Mouse (Mus musculus) heart, postnatal 14 days (tissue): Measurements from ENCODE around the gene Fgf6. TPM values are rescaled to one million over a fixed set of nuclear protein-coding genes. Genes with fewer than 3 reads are reported as not detected.

ENCODE experiments used
- DNase-seq, 2 experiments: peaks; one replicate each; pipeline ENCODE4 v3.0.0; 2021 to 2022
- intact Hi-C: fragments of 180-260 bp; cut with DNase I; formaldehyde crosslinking; loops from one replicate; pipeline ENCODE4 v1.15.1; 2025
- long read RNA-seq, 2 experiments: library from polyadenylated mRNA; stranded (forward); transcript quantifications; one replicate each; pipeline ENCODE4 v2.0.0; 2021
- total RNA-seq, 2 experiments: library from RNA; stranded (reverse); gene quantifications; 2 replicates each; pipeline ENCODE4 v1.2.3; 2021

The Fgf6 gene
- total RNA-seq, result under 1 TPM; 0.05 to 0.12 TPM
- long read RNA-seq, experiment 1, result 0 reads
- long read RNA-seq, experiment 2, result 0 reads

DNA sequence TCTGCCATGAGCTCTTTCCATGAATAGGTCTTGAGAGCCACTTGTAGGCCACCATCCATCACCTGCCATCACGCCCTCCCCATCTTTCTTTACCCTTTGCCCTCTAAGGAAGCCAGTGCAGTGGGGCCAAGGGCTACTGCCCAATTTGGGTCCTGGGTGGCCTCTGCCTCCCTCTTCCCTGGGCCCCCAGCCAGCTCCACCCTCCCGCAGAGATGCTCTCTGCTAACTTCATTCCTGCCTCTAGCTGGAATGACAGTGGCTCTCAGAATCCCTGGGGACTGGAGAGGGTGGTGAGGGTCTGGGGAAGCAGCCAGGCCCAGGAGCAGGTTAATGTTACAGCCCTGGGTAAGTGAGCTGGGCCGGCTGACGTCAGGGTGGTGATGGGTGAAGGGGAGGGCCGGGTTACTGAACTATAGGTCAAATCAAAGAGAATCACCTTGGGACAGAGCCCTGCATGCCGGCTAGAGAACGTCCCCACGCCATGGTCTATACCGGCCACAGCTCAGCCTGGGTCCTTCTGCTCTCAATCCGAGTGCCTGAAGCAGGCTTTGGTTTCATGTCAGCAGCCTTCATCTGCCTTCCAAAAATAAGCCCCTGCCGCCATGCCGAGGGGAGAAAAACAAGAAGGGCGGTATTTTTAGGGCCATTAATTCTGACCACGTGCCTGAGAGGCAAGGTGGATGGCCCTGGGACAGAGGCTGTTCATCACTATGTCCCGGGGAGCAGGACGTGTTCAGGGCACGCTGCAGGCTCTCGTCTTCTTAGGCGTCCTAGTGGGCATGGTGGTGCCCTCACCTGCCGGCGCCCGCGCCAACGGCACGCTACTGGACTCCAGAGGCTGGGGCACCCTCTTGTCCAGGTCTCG lies at the start of gene Fgf6:
Gene Fgf6, plus strand, starts transcription at position 681 of the 865 bp plus-strand sequence.
- intact Hi-C loops, result no loop called here
- DNase-seq, result no peak

DNA sequence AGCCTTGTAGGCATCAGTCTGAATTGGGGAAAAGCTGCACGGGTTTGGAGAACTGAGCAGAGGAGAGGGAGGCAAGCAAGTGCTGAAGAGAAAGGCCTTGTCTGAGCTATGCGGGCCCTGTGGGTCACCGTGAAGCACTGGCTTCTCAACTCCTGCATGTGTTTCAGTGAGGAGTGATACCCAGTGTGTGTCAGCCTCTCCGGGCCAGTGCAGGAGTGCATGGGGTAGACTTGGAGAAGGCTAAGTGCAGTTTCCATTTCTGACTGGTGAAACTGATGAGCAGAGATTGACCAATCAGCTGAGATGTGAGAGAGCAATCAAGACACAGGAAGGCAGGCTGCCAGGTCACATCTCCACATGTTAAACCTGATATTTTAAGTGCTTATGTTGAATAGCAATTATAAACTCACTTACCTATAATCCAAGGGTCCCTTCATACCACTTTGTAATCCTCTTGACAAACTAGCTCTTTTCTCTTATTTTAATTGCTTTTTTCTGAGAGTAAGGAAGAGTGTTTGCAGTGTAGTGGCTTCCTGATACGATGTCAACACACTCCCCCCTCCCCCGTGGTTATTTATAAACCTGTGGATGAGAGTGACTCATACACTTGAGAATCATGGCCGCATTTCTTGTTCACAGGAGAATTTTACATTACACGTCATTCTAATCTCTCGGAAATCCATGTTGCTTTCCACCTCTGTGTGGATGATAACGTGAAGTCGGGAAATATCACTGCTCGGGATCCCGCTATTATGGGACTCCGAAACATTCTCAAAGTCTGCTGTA lies 49.0 kb upstream of the Fgf6 start:
- intact Hi-C loops, result no loop called here

GRCm38 (mm10) chr6:126981539-126982234 lies 33.7 kb upstream of the Fgf6 start:
- intact Hi-C loops, result no loop called here

More for the DNA sequence above, 49.0 kb upstream of the Fgf6 start:
- DNase-seq, result peak in 1 of 2 experiments; percentile 11

DNA sequence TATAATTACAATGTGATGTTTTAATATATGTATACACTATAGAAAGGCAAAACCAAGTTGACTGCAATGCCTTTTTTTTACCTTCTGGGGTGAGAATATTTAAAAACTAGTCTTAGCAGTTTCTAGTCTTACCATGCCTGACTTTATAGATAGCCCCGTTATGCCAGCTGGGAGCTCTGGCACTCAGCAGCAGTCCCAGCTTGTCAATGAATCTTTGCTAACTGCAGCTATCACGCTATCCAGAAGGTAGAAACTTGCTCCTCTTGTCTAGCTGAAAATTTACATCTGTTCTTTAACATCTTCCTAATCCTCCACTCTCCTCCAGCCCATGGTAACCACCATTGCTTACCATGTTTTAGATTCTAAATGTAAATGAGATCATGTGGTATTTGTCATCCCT lies 21.7 kb upstream of the Fgf6 start:
- intact Hi-C loops, result no loop called here
- no peak for DNase-seq

More at GRCm38 (mm10) chr6:126981539-126982234, 33.7 kb upstream of the Fgf6 start:
- peak in 1 of 2 experiments; percentile 10 for DNase-seq

DNA sequence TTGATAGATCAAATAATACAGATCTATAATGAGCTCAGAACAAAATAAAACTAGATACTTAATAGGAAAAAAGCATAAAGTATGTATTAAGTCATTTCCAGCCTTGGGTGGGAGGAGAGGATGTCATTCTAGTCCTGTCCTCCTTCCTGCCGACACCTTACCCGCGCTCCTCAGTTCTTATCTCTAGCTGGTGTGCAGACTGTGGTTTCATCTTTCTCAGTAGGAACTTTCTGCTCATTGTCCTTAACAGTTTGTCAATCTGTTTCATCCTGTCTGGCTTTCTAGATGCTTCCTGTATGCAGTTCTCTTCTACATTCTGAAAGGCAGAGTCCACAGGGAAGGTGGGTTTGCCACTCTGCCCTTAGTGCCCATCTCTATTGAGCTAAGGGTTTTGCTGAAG lies 19.9 kb upstream of the Fgf6 start:
- intact Hi-C loops, result no loop called here
- no peak for DNase-seq

- DNase-seq, result no peak
- intact Hi-C loops, result no loop called here
Measured at GRCm38 (mm10) chr6:126996399-126996798, 19.0 kb upstream of the Fgf6 start.

GRCm38 (mm10) chr6:127005646-127006045 lies 9.7 kb upstream of the Fgf6 start:
- no peak for DNase-seq
- intact Hi-C loops, result no loop called here

DNA sequence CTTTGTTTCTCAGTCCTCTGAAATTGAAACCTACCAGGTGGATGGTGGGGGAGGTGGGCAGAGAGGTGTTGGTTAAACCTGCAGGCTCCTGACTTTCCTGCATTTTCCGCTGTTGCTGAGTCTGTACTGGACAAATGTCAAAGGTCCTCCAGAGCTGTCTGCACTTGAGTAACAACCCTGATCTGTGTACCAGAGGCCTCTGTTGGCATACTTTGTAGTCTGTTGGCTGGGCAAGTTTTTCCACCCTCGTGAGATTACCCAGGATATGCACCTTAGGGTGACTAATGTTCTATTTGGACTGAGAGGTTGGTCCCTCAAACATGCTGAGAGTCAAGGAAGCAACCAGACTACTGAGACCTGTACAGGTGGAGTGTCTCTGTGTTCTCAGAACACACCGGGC lies 8.8 kb upstream of the Fgf6 start:
- peak in 1 of 2 experiments; percentile 6 for DNase-seq
- intact Hi-C loops, result no loop called here

DNA sequence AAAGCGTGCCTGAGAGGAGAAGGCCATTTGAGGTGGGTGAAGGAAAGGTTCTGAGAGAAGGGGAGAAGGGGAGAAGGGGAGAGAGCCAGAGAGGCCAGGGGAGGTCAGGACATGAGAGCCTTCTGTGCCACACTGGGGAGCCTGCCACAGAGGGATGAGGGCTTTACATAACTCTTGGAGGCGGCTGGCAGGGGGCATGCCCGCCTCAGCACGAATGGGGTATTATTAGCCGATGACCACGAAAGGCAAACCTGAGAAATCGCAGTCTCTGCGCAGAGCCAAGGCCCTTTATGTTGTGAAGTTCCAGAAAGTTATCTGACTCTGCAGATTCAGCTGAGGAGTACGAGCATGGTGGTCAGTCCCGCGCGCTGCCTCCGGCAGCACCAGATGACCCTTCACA lies 5.4 kb upstream of the Fgf6 start:
- intact Hi-C loops, result no loop called here
- DNase-seq, result no peak

- intact Hi-C loops, result no loop called here
- no peak for DNase-seq
Measured at GRCm38 (mm10) chr6:127011947-127012535, 3.3 kb upstream of the Fgf6 start.

GRCm38 (mm10) chr6:127019254-127019653 lies 3.9 kb downstream of the Fgf6 start:
- DNase-seq, result no peak
- intact Hi-C loops, result no loop called here

- intact Hi-C loops, result no loop called here
- DNase-seq, result no peak
Measured at GRCm38 (mm10) chr6:127020431-127020830, 5.0 kb downstream of the Fgf6 start.

- DNase-seq, result peak in 1 of 2 experiments; percentile 6
- intact Hi-C loops, result no loop called here
Measured at GRCm38 (mm10) chr6:127024836-127025235, 9.4 kb downstream of the Fgf6 start.

- intact Hi-C loops, result loop anchor here (2.0 kb wide), 1 partner anchor 80 kb away; no protein-coding TSS in a partner anchor
- DNase-seq, result peak; percentile 16 to 33
Measured at GRCm38 (mm10) chr6:127034760-127035159, 19.4 kb downstream of the Fgf6 start.

GRCm38 (mm10) chr6:127044909-127045308 lies 29.5 kb downstream of the Fgf6 start:
- intact Hi-C loops, result no loop called here
- no peak for DNase-seq

DNA sequence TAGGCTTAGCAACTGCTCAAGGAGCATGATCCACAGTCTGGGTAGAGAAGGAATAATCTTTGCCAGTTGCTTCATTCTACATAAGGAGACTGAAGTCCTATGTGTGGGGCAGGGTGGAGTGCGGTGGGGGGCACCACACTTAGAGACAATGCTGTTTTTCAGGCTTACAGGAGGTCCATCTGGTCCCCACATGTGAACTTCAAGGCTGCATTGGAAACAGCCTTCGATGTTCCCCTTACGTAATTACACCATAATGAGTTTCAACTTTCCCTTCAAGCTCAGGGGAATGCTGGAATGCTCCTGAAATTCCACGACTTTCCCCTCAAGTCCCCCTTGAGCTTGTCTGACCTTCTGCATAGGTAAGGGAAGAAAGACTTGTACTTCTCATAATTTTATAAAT lies 35.5 kb downstream of the Fgf6 start:
- intact Hi-C loops, result no loop called here
- DNase-seq, result no peak

- intact Hi-C loops, result no loop called here
- peak; percentile 8 to 11 for DNase-seq
Measured at GRCm38 (mm10) chr6:127056990-127057588, 41.7 kb downstream of the Fgf6 start.

DNA sequence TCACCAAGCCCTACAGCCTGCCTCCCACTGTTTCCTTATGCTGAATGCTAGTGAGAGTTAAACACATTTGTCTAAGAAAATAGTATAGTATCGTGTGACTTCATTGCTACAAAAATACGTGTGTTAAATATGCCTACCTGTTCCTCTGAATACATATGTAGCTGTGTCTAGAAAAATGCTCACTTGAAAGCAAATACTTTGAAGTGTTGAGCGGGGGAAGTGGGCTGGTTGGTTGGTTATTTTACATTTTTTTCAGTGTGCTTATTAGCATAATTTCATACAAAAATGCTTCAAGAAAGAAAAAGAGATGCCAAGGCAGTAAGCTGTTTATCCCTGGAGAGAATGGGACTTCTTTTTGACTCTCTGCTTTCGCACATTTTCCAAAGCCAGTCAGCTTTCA lies 44.6 kb downstream of the Fgf6 start:
- intact Hi-C loops, result no loop called here
- DNase-seq, result no peak

DNA sequence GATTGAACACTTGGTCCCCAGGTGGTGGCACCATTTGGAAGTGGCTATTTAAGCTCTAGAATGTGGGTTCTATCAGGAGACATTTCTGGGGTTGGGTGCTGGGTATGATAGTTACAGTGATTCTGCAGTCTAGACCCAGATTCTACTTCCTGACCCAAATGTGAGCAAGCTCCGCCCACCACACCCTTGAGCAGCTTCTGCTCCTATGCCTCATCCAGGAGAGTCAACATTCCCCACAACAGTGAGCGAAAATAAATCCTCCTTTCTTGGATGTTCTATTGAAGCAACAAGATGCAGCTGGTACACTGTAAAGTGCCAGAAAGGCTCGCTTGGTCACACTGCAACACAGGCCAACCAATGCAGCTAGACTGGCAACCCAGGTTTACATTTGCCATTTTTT lies 48.5 kb downstream of the Fgf6 start:
- DNase-seq, result no peak
- intact Hi-C loops, result no loop called here

DNA sequence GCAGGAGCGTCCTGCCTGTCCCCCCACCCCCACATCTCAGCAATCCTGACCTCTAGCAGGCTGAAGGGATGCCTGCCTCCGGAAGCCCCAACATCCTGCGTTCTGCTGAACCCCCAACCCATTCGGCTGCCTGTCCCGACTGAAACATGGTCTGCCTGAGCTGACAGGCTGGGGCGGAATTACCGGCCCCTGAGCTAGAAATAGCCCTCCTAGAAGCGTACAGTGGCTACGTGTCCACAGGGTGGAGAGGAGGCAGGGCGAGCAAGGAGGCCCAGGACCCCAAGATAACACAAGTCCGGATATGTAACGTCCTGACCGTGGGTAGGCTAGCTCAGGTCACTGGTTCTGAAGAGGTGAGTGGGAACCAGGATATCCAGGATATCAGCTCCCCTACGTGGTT lies 49.4 kb downstream of the Fgf6 start:
- no peak for DNase-seq
- intact Hi-C loops, result no loop called here
